Mouse (Mus musculus) heart, adult 2 months (tissue): ENCODE measurements around the gene D2hgdh. TPM values are rescaled to one million over a fixed set of nuclear protein-coding genes. Genes with fewer than 3 reads are reported as not detected.

Experiments
- DNase-seq, 2 experiments: peaks; one replicate each; pipeline ENCODE4 v3.0.0; 2021
- H3K27ac ChIP-seq: fragments of 200-600 bp; 2 replicates; pipeline ENCODE4 v1.8.1; 2022
- H3K27me3 ChIP-seq: fragments of 200-500 bp; 2 replicates; pipeline ENCODE4 v1.6.1; 2012; ENCODE audit warnings: mild to moderate bottlenecking, low read length, inconsistent platforms, mixed read lengths; ENCODE audit not compliant: control insufficient read depth, insufficient read depth
- H3K36me3 ChIP-seq: fragments of 200-500 bp; 2 replicates; pipeline ENCODE4 v1.6.1; 2012; ENCODE audit warnings: low read length, inconsistent platforms; ENCODE audit not compliant: control insufficient read depth, insufficient read depth
- H3K4me1 ChIP-seq: fragments of 200-500 bp; 2 replicates; pipeline ENCODE4 v1.6.1; 2011; ENCODE audit warnings: low read length; ENCODE audit not compliant: control insufficient read depth, insufficient read depth
- H3K4me3 ChIP-seq: fragments of 200-600 bp; 2 replicates; pipeline ENCODE4 v1.8.1; 2022
- H3K79me2 ChIP-seq: fragments of 200-500 bp; replicated peaks from 2 replicates; pipeline ENCODE4 v1.6.1; 2012; ENCODE audit warnings: mild to moderate bottlenecking, inconsistent platforms, low read length, moderate library complexity, mixed read lengths; ENCODE audit not compliant: control insufficient read depth, insufficient read depth
- H3K9ac ChIP-seq: fragments of 200-500 bp; 2 replicates; pipeline ENCODE4 v1.6.1; 2012; ENCODE audit warnings: low read depth, mild to moderate bottlenecking, control low read depth, inconsistent platforms, low read length, mixed read lengths
- CTCF ChIP-seq: fragments of 200-600 bp; IDR thresholded peaks from 2 replicates; pipeline ENCODE4 v1.8.1; 2022; ENCODE audit warnings: antibody characterized with exemption, mild to moderate bottlenecking, moderate library complexity
- EP300 ChIP-seq: fragments of 200-500 bp; IDR thresholded peaks from 2 replicates; pipeline ENCODE4 v1.6.1; 2011; ENCODE audit warnings: low read depth, low read length, control low read depth; ENCODE audit not compliant: insufficient read depth
- POLR2A ChIP-seq: fragments of 200-500 bp; IDR thresholded peaks from 2 replicates; pipeline ENCODE4 v1.6.1; 2011; ENCODE audit warnings: mild to moderate bottlenecking, low read depth, low read length, control low read depth; ENCODE audit not compliant: insufficient read depth
- WGBS: fragments of 180-500 bp; shearing (Covaris S2); methylation state at CpG from one replicate; pipeline ENCODE4 v1.1.7; 2018; 5-methylcytosine and 5-hydroxymethylcytosine counted together
- intact Hi-C: fragments of 180-260 bp; cut with DNase I; formaldehyde crosslinking; loops from one replicate; pipeline ENCODE4 v1.15.1; 2025
- polyA plus RNA-seq: library from polyadenylated mRNA; depleted of rRNA; stranded (reverse); fragments of >200 nt; gene quantifications from 2 replicates; pipeline ENCODE4 v1.2.3, GENCODE M21; 2012
- total RNA-seq, 2 experiments: library from RNA; stranded (reverse); gene quantifications; 2 replicates each; pipeline ENCODE4 v1.2.3; 2021

The D2hgdh gene
- total and polyA plus RNA-seq, 3 experiments = 32.3 to 64.1 (median 35.1) TPM

DNA sequence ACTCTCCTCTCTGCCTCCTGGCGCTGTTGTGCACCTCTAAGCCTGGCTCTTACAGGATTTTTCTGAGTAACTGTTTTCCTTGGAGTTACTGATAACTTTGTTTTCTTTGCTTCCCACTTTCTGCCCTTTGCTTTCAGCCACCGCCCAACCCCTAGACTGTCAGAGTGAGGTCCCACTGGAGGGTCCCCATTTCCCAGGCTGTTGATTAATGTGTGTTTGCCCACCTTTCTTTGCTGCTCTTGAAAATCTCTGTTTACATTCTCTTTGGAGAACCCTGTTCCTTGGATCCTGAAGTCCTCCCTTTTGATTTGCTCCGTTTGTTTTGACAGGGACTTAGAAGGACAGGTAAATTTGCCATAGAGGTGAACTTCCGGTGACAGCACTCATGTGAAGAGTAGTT is 15.8 kb upstream of the D2hgdh start:
- Histone ChIP-seq H3K4me1 (0 out of 2 replicates have a peak, but pooled peaks cover 1% of the 10 kb centered on the region), H3K27ac (no peak overlapping the region), H3K27me3 (no peaks in the 10 kb centered on the region), H3K79me2 (peaks cover 2% of the 10 kb centered on the region; the same call in 1 of the 2 replicates), H3K4me3 (no peak overlapping the region), H3K36me3 (no peaks in the 10 kb centered on the region), H3K9ac (no peak overlapping the region)
- intact Hi-C loops = loop anchor here (10.0 kb wide), 1 partner anchor 464 kb away; the partner anchor contains the start of genes Pask and Ppp1r7
- WGBS = 92% methylated on average over 4 of the region's 4 CpGs
- TF ChIP-seq CTCF (no peak), POLR2A (no peak), EP300 (no peak)
- no peak for DNase-seq

DNA sequence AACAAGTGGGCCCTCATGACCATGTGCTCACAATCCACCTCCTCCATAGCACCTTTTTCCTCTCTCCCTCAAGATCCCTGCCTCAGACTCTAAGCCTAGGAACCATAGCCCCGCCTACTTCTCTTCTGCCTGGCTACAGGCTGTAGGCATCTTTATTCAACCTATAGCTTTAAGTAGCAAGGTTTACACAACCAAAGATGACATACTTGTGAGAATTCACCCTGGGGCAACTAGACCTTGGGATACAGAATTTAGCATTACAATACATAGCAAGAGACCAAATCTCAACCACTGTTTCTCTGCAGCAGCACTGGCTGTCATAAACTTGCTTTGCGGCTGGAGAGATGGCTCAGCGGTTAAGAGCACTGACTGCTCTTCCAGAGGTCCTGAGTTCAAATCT is 14.7 kb upstream of the D2hgdh start:
- Histone ChIP-seq H3K79me2 (peaks cover 2% of the 10 kb centered on the region; the same call in 1 of the 2 replicates), H3K4me3 (no peak overlapping the region), H3K27ac (no peak overlapping the region), H3K4me1 (no peaks in the 10 kb centered on the region), H3K36me3 (no peaks in the 10 kb centered on the region), H3K9ac (no peak overlapping the region), H3K27me3 (no peaks in the 10 kb centered on the region)
- intact Hi-C loops = no loop called here
- WGBS = 98% methylated on average over 3 of the region's 3 CpGs
- TF ChIP-seq CTCF (no peak), EP300 (no peak), POLR2A (no peak)
- no peak for DNase-seq

DNA sequence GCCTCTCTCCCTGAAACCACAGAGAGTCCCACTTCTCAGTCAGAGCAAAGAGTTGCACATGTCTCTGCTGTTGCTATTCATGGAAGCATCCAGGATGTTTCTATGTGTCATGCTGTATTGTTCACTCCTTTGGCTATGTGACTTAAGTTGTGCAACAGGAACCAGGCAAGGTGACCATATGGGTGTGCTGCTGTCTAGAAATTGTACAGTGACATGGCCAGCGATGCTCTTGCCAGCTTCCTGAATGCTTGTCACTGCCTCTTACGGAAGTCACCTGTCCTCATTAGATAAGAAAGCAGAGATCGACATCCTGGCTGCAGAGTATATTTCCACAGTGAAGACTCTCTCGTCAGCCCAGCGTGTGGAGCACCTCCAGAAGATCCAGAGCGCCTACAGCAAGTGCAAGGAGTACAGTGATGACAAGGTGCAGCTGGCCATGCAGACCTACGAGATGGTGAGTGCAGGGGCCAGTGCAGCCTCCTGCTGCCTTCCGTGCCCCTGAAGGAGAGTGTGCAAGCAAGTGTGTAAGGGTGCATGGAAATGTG is 13.1 kb upstream of the D2hgdh start:
- Histone ChIP-seq H3K79me2 (peaks cover 2% of the 10 kb centered on the region; the same call in 1 of the 2 replicates), H3K36me3 (no peaks in the 10 kb centered on the region), H3K27me3 (no peaks in the 10 kb centered on the region), H3K4me3 (no peak overlapping the region), H3K27ac (peak overlapping the region; percentile 38), H3K9ac (no peak overlapping the region), H3K4me1 (no peaks in the 10 kb centered on the region)
- intact Hi-C loops = no loop called here
- no peak for TF ChIP-seq CTCF
- no peak for TF ChIP-seq EP300
- no peak for TF ChIP-seq POLR2A
- DNase-seq = no peak
- 75% methylated on average over 8 of the region's 8 CpGs for WGBS

DNA sequence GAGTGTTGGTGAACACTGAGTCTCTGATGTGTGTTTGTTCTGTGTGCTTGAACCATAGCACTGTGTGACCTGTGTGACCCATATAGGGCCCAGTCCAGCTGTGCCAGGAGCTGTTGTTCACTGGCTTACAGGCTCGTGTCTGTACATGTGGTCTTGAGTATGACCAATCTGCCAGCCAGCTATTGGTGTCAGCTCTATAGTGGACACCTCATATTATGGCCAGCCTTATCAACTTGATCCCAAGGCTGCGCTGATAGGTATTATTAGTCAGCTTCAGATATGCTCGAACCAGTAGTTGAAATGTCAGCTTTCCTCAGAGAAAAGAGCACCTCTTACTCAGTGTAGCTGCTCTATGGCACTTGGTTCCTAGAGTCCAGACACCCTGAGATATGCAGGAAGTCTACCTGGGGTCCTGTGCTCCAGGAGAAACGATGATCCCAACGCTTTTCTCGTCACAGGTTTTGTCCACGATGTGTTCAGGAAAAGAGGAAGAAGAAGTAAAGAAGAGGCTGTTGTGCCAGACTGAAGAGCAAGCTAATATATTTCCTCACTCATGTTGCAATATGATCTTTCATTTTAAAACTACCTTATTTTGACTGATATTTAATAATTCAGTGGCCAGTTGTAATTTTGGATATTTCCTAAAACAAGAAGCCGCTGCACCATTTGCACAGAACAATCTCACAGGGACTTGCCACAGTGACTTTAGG is 6.7 kb upstream of the D2hgdh start:
- Histone ChIP-seq H3K4me3 (no peak overlapping the region), H3K27me3 (no peaks in the 10 kb centered on the region), H3K36me3 (no peaks in the 10 kb centered on the region), H3K4me1 (no peaks in the 10 kb centered on the region), H3K79me2 (no peaks in the 10 kb centered on the region), H3K9ac (no peak overlapping the region), H3K27ac (no peak overlapping the region)
- TF ChIP-seq EP300 (no peak), POLR2A (no peak), CTCF (no peak)
- DNase-seq = no peak
- intact Hi-C loops = no loop called here
- WGBS = 87% methylated on average over 8 of the region's 8 CpGs

DNA sequence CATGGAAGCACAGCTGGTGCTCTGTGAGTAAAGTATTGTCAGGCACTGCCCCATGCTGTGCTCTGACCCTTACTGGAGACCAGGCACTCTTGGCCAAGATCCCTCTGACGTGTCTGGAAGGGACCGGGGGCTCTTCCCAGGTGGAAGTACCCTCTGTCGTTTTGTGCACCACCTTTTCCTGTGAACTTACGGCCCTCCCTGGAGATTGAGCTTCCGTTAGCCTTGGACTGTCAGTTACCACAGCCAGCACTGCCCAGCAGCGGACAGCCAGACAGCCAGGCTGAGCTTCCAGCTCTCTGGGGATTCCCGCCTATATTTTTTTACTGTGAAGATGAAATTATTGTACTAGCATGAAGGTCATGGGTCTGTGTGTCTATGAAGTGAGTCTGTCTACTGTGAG is 6.0 kb upstream of the D2hgdh start:
- 73% methylated on average over 7 of the region's 7 CpGs for WGBS
- H3K36me3 ChIP-seq = no peaks in the 10 kb centered on the region

More for the DNA sequence above, 6.0 kb upstream of the D2hgdh start:
- Histone ChIP-seq H3K27ac (no peak overlapping the region), H3K79me2 (no peaks in the 10 kb centered on the region), H3K27me3 (no peaks in the 10 kb centered on the region), H3K9ac (no peak overlapping the region), H3K4me1 (no peaks in the 10 kb centered on the region), H3K4me3 (no peak overlapping the region)
- no peak for TF ChIP-seq EP300
- TF ChIP-seq POLR2A = no peak
- TF ChIP-seq CTCF = no peak
- intact Hi-C loops = no loop called here
- no peak for DNase-seq
